Mouse (Mus musculus): Measurements from ENCODE around the gene March1.

The March1 gene

DNA sequence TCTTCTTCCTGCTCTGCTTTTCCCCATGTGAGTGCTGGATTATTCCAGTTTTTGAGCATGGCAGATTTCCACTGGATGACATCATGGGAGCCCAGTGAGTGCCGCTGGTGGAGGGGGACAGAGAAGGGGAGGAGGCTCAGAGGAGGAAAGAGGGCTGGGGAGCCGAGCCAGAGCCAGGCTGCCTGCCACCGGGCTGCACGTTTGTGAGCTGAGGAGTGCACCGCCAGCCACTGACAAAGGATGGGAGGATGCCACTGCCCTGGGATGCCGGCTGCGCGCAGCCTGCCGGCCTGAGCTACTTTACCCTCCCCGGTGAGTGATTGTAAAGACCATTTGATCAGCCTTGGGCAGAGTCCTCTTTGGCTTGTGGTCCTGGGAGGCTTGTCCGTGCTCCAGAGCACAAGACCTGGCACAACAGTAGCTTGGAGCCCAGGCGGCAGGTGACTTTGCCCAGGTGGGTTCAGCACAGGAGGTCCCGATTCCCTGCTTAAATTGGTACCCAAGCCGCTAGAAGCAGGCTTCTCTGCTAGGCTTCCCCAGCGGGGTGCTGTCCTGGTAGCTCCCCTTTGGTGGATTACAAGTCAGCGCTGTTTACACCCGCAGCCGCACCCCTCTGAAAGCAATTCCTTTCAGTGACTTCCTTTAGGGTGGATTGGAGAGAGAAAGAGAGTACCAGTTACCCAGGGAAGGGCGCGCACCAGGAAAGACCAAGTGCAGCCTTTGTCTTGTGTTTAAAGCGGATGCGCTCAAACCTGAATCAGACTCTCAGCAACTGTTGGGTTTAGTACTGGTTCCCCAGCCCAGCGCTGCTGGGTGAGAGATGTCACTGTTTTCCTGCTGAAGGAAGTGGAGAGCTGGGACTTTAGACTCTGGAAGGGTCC lies at the start of gene March1:
TSS of gene March1 (plus strand) at position 30 of the 881 bp plus-strand sequence.
- no peak for DNase-seq

DNA sequence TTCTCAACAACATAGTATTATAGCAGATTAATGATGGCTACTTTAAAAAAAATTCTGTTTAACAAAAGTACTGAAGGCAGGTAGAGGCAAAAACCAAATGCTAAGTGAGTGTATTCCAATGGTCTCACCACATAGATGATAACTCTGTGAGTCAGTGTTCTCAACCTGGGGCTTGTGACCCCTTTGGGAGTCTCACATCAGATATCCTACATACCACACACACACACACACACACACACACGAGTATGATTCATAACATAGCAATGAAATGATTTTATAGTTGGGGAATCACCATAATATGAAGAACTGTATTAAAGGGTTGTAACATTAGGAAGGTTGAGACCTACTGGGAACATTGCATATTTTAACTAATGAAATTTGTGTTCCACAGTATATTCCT lies 30.8 kb upstream of the March1 start:
- no peak for DNase-seq

DNA sequence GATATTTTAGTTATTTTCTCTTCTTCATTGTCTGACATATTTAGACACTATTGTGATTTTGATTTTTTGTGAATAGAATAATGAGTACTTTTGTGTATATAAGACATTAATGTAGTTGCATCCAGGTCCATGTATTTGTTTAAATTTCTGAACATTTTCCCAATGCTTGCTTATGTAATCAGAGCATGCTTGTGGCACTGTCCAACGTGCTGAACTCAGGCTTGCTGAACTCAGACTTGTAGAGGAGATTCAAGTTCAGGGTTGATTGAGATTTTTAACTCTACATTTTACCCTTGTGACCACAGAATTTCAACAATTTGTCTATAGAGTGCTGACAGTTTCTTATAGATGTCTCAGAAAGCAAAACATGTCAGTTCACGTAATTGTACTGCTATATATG lies 14.5 kb upstream of the March1 start:
- DNase-seq, result no peak

DNA sequence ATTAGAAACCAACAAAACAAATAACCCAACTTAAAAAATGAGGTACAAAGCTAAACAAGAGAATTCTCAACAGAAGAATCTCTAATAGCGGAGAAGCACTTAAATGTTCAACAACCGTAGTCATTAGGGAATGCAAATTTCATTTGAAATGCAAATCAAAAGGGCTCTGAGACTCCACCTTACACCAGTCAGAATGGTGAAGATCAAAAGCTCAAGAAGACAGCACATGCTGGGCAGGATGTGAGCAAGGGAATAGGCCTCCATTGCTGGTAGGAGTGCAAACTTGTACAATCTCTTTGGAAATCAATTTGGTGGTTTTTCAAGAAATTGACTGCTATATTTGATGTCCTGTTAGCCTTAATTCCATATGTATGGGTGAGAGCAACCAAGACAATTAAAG lies 8.2 kb upstream of the March1 start:
- DNase-seq, result no peak

DNA sequence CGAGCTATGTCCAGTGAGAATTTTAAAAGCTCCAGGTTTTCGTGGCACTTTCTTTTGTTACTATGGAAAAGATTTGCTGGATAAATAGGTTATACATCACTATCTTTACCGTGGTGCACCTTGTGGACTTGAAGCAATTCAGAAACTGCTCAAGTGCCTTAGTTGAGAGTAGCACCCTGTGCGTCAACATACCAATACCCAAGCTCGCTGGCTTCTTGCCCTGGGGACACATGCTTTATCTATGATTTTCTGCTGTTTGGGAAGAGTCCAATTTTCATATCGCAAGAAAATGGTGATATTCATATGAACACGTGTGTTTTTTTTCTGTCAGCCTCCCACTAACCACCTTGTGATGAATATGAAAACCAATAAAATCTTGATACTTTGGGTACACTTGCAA lies 1.3 kb downstream of the March1 start:
- no peak for DNase-seq

DNA sequence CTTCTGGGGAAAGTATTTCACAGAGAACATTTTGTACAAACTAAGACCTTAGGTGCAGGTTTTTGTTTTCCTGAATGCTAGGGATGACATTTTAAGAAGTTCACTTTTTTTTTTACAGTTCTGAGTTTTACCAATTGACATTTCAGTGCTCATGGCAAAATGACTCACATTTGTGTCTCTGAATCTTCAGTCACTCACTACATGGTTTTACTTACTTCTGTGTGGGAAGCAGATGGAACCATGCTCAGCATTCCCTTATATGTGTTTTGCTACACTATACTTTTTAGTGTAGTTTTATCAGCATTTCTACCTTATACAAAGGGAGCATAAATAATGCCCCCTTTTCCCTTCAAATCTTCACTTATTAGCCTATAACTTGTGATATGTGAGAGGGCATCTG lies 27.2 kb downstream of the March1 start:
- DNase-seq, result no peak

DNA sequence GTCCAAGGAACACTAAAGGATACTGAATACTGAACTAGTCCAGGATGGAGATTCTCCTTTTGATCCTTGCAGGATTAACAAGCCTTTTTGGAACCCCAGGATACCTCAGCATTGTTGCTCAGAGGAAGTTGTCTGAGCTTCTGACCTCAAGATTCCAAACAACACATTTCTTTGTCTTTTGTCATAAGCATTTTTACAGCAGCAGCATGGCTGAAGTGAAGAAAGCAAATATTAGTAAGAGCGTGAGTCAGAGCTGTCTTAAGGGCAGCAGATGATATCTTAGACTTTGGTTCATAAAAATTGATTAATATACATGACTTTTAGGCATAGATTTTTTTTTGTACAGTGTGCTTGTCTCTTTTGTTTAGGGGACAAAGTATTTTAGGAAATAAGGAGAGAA lies 27.8 kb downstream of the March1 start:
- DNase-seq, result no peak

DNA sequence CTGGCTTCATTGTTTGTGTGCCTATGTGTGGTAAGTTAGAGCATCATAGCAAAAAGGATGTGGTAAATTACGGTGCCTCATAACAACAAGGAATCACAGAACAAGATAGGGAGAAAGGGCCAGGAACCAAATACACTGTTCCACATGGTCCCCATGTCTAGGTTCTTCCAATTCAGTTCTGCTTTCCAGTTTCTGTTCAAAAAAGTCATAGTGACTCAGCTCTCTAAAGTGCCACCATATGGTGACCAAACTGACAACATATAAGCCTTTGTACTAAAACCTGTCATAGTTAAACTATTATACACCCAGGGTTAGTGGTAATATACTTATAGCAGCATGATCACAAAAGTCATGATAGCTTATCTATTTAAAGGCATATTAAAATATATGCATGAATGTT lies 28.2 kb downstream of the March1 start:
- DNase-seq, result no peak

DNA sequence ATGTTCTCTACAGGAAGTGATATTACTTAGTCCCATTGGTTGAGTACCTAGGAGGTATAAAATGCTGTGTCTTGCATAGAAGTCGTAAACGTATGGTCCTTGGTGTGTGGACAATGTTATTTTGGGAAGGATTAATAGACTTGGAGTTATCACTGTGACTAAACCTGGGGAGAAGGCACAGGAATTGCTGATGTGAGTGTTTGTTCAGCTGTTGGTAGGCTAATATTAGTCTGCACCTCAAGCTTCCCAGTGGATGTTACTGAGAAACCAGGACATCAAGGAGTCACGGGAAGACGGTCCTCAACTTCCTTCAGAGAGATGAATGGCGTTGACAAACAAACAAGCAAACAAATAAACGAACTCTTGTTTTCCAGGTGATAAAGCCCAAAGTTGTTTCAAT lies 38.2 kb downstream of the March1 start:
- DNase-seq, result no peak

DNA sequence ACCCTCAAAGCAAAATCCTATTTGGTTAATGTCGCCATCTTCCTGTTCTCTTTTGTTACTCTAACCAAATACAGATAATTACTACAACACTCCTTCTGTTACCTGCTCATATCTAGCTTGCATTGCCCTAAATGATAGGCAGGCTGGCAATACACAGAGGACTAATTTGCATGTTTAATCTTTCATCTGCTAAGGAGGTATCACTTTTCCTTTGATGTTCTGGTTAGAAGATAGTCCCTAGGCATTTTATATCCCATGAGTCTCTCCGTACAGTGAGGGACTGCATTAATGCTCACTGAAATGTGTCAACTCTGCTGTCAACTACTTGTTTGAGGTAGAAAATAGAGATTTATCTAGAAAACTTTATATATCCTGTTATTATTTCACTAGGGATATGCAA lies 44.2 kb downstream of the March1 start:
- no peak for DNase-seq

DNA sequence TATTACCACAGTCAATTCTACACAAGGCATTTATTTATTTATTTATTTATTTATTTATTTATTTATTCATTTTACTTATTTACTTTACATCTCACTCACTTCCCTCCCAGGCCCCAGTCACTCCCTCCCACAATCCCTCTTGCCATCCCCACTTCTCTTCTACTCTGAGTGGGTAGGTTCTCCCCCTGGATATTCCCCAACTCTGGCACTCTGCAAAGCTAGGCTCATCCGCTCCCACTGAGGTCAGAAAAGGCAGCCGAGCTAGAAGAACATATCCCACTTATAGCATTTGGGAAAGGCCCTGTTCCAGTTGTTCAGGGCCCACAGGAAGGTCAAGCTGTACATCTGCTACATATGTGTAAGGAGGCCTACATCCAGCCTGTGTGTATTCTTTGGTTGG lies 48.1 kb downstream of the March1 start:
- no peak for DNase-seq

DNA sequence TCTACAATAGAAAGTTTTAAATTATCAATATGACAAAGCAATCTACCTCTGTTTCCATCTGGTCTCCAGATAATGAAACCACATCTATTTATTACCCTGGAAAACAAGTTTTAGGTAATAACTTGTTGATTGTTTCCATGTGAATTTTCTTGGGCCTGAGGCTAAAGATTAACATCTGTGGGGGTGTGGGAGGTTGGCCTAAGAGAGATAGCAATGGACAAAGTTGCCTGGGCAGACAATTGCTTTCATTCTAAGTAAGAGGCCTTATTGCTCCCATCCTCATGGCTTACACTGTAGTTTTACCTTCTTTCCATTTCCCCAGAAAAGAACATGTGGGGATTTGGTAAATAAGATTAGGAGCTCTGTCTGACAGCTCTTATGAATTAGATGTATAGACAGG lies 125.4 kb downstream of the March1 start:
- DNase-seq, result no peak

DNA sequence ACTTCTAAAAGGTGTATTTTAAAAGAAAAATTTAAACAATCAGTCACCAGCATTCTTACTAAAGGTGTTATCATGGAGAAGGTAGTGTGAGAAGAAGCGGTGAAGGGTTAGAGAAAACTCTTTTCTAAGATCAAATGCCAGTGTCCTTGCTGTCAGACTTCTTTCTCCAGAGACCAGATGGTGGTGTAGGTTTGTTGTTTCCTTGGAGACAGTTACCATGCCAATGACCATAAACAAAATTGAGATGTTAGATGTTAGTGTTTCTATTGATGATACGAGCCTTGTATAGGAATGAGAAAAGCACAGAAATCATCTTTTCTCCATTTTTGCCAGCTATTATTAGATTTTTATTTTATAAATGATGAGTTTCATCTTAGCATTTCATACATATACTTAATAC lies 158.1 kb downstream of the March1 start:
- DNase-seq, result no peak

DNA sequence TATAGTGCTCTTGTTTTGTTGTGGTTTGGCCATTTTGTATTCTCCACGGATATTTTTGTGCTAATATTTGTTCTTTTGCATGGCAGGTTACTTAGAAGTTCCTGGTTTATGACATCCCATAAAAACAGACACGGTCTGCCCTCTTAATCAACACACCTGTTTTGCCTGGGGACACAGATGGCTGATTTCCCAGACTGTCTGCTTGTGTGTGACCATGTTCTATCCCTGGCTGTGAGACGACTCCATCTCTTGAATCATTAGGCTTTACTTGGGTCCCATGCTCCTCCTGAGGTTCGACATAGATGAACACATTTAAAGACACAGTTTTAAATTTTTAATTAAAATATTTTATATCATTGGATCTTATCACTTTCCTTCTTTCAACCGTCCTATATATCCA lies 163.5 kb downstream of the March1 start:
- no peak for DNase-seq

DNA sequence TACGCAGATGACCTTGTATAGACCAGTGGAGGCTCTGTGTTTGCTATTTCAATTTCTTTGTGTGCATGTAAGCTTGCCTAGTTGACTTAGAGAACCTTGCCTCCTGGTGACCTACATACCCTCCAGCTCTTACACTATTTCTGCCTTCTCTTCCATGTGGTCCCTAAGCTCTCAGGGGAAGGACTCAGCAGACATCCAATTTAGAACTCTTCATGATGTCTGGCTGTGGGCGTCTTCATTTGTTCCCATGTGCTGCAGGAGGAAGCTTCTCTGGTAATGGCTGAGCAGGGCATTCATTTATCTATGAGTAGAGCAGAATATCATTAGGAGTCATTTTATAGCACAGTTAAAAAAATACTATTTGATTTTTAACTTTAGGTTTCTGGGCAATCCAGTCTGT lies 195.3 kb downstream of the March1 start:
- DNase-seq, result no peak

DNA sequence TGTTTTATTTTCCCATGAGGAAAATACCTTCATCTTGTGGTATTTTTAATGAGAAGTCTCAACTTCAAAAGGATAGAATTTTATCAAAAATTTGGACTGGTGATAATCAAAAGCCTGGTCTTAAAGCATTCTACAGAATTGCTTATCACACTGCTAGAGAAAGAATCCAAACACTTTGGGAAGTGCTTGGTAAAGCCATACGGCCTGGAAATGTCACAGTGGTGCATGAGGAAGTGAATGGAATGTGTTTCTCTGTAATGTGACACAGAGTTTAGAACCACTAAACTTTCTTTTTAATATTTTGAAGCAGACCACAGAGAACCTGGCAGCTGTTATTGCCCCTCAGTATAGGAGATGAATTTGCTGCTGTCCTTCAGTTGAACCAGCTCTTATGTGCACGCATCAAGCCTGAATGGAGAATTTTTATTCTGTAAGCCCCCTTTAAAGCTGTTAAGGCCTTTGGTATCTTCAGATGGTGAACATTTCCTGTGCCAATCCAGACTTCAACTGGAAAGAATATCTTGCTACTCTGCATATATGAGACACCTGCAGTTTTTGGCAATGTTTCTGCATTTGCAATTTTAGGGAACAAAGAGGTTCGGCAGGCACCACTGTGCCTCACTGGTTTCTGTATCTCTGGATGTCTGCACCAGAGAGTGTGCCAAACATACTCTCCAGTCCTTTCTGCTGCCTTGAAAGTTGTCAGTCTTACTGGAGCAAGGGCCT lies 304.8 kb downstream of the March1 start:
- no peak for DNase-seq

DNA sequence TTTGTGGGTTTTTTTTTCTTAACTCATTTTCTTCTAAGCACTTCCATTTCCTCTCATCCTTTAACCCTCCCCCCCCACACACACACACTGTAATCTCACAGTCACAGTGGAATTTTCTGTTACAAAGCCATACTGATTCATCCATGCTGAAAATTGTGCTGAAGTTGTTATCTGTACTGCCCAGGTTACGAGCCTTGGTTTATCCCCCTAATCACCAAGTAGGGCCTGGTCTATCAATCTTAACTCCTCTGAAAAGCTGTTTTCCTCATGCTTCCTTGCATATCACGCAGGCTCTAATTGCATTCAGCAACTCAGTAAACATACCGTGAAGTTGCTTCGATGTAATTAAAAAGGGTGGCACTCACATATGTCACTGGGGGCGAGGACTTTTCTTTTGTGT lies 339.2 kb downstream of the March1 start:
- DNase-seq, result no peak

DNA sequence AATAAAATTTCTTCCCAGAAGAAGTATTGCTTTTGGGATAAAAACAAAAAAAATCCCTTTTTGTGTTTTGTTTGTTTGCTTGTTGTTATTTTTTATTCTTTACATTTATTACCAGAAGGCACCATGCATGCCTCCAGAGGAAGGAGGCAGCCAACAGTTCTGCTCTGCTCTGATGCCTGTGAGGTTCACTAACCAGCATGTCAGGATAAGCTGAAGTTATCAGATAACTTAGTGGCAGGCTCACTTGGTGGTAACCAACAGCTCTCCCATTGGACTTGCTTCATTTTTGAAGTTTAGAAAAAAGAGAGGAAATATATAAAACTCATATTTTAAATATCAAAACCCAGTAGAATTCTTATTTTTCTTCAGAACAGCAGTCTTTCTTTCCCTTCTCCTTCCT lies 339.8 kb downstream of the March1 start:
- DNase-seq, result no peak

DNA sequence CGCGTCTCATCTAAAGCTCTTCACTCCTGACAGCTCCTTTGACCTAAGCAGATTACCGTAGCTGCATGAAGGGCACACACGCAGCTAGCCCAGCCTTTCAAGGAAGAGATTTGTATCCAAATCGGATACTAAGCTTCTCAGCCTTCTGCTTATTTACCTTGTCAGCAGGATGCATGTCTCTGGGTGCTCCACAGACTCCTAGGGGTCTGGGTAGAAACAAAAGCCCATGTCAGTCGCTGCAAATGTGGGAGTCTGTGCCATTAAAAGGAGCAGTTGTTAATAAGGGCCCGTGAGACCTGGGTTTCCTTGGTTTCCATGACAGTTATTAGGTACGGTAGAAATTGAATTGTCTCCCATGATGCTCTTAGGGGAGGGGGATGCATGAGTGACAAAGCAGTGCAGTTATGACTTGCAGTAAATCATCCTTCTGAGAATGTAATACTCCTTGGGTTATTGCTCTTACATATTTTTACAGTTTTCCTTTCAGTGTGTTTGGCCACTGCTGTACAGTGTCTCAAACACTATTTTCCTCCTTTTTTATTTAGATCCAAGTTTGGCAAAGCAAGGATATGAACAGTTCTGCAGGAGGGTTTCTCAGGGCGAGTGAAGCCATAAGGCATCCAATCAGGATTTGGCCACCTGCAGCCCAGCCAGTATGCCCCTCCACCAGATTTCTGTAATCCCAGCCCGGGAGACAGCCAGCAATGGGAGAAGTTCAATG lies 349.0 kb downstream of the March1 start:
- no peak for DNase-seq

DNA sequence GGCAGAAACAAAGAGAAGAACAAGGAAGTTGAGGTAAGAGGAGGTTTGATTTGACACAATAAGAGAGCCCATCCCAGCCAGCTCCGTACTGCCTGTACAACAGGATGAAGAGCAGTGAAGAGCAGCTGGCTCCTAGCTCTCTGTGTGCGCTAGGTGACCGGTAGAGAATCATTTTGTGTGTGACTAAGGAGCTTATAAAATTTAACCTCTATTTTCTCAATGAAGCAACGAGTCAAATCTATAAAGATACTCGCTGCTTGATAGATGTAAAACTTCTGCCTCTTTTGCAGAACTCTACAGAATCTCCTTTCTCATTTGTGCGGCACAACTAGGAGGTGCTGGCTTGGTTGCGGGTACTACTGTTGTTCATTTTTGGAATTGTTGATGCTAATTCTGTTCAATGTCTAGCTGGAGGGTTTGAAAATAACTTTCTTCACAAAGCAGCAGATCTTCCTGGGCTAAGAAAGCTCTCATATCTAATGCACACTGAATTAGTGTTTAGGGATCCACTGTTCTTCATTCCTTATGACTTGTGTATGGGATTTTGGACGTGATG lies 349.6 kb downstream of the March1 start:
- no peak for DNase-seq

DNA sequence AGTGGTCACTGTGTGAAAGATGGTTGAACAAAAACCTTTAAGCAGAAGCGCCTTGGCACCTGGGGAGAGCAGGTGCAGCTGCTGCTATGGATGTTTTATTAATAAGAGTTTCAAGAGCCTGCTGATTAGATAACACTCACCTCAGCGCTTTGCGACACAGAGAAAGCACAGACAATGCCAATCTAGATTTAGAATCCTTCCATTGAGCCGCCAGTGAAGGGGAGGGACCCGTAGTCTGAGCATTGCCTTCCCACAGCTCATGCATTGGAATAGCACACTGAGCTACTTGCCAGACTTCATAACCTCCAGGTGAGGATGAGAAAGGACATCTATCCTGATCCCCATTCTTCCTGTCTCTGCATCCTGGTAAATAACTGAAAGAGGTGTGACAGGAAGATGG lies 359.2 kb downstream of the March1 start:
- DNase-seq, result no peak

DNA sequence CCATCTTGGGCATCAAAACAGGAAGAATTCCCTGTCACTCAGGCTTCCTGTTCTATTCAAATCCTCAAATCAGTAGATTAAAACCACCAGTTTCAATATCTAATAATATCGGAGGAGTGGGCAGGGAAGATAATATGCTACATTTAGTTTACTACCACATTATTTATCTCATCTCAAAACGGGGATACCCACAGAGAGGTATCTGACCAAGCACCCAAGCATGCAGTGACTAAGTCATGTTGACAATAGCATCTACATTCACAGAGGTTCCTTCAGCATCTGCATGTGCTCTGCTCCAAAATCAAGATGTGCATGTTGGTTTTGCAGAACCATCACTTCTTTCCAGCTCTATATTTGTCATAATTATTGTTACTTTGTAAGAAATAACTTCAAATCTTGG lies 364.3 kb downstream of the March1 start:
- no peak for DNase-seq

DNA sequence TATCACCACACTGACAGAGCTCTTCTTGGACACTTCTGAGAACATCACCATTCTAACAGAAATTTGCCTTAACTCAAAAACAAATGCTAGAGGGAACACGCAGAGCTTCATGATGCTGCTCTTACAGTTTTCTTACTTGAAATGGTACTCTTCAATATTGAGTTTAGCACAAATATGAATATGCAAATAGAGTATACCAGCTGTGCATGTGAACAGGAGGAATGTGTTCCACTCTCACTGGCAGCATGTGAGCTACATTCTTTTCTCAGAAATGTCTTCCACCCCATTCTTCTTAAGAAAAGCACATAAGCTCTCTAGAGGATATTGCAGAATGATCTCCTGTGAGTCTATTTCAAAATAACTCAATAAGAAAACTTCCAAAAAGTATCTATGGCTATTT lies 370.0 kb downstream of the March1 start:
- no peak for DNase-seq

DNA sequence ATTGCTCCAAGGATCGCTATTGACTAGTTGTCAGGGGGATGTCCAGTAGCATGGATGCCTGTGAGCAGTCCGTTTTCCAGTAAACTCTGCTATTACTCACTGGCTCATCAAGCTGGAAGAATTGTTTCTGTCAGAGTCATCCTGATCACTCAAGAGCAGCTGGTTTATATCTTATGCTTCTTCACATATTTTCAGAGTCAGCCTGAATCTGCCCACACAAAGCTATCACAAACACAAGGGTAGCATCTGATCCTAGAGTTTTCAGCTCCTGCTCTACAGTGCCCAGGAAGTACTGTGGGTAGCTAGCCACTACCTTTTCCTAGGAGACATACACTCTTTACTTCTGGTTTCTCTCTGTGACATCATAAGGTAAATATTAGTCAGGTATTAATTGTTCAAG lies 405.1 kb downstream of the March1 start:
- DNase-seq, result no peak

Data from lung, postnatal 36 days (tissue).